Mouse (Mus musculus) retina, postnatal 7 days (tissue): ENCODE data around the gene Zan.
"Not testable (repeated sequence)": the region's sequence is repeated elsewhere in the genome, so short reads cannot be mapped to it uniquely, and the experiment has no call there.

Source experiments
- DNase-seq: peaks from one replicate; pipeline ENCODE4 v3.0.0-alpha.2; 2012; ENCODE audit warnings: low read depth, low spot score

Zan gene

GRCm38 (mm10) chr5:137501709-137502666 lies 25.1 kb upstream of the Zan start, which contains the start of gene Pop7:
Gene Pop7 (minus strand): TSS chr5:137502518.
- peak; percentile 100 for DNase-seq

DNA sequence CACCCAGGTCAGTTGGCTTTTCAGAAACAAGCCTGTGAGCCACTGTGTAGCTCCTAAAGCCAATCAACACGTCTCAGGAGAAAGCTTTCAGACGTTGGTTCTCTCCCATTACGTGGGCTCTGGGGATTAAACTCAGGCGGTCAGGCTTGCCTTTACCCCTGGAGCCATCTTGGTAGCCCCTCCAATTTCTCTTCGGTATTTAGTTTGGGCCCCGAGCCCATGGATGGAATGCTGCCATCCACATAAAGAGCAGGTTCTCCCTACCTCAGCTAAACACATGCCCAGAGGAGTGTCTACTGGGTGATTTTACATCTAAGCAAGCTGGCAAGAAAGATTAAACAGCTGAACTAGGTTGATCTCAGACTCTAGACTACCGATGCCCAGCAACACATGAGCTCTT lies 23.3 kb upstream of the Zan start:
- DNase-seq, result no peak

DNA sequence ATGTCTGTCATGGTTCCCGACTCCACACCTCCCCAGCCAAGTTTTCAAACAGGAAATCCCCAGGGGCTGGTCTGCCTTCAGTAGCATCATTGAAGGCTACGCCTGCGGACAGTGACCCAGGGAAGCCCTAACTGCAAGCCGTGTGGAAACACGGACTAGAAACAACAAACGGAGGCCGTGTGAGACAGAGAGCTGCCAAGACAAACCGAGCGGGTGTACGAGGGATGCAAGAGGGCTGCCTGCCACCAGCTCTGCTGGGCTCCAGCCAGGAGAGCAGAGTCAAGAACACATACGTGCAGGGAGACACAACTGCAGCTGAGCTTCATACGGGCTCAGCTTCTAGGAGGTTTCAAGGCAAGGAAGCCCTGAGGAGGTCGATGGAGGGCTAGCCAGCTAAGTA lies 17.0 kb upstream of the Zan start:
- DNase-seq, result no peak

- no peak for DNase-seq
Observed at GRCm38 (mm10) chr5:137491559-137491958, 14.7 kb upstream of the Zan start.

DNA sequence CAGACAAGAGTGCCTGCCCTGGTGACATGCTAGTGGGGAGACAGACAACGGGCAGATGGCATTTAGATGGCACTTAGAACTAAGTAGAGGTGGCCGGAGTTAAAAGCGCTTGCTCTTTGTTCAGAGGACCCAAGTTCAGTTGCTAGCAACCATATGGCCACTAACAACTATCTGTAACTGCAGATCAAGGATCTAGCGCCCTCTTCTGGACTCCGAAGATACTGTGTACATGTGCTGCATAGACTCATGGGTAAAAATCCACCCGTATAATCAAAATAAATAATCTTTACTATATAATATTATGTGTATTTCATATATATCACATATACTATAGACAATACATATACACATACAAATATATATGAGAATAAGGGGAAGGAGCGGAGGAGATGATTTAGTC lies 10.8 kb upstream of the Zan start:
- no peak for DNase-seq

GRCm38 (mm10) chr5:137485851-137486155 lies 8.9 kb upstream of the Zan start:
- DNase-seq, result no peak

DNA sequence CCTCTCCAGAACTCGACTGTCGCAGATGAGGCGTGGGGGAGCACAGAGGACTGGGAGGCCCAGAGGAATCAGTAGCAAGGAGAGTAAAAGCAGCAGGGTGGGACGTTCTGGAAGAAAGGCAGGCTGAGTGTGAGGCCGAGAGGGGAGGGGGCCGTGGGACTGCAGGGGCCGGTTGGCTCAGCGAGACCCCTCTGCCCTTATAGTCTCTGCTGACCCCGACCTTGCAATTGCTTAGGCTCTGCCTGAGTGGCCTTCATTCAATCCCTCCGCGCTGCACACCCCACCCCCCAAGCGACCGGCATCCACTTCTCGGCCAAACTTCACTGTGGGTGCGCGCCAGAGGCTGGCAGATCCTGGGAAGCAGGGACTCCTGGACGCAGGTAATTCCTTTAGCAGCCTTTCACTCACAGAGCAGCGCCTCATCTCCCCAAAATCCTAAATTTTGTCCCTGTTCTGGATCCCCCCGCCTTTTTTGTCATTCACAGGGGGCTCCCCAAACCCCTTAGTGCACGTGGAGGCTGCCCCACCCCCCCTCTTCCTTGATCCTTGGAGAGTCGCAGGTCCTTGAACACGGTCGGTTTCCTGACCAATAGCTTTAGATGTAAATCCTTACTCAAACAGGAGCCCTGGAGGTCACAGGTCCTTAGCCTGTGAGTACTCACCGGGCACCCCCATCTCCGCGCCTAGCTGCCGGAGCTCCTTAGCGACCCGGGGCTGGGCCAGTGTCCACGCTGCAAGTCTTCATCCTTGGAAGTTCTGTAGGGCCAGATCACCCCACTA lies 8.4 kb upstream of the Zan start:
- no peak for DNase-seq

- no peak for DNase-seq
Observed at GRCm38 (mm10) chr5:137481897-137482296, 5.0 kb upstream of the Zan start.

DNA sequence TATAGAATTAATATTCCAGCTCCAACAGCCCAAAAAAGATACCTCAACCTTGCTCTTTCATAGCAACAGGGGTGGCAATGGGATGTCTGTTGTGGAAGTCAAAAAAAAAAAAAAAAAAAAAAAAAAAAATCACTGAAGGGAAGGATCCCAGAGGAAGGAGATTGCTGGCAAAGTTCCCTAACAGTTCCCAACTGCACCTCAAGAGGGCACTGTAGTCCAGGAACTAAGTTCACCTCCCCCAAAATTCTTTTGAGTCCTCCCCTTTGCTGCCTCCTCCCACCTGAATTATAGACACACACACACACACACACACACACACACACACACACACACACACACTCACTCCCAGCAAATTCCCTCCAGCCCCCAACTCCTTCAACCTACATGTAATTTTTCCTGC lies 4.3 kb upstream of the Zan start:
- DNase-seq, result peak; percentile 61

- DNase-seq, result no peak
Observed at GRCm38 (mm10) chr5:137474351-137474750, 2.5 kb downstream of the Zan start.

GRCm38 (mm10) chr5:137472252-137472904 lies 4.5 kb downstream of the Zan start:
- DNase-seq, result no peak

- no peak for DNase-seq
Observed at GRCm38 (mm10) chr5:137466946-137467345, 9.9 kb downstream of the Zan start.

DNA sequence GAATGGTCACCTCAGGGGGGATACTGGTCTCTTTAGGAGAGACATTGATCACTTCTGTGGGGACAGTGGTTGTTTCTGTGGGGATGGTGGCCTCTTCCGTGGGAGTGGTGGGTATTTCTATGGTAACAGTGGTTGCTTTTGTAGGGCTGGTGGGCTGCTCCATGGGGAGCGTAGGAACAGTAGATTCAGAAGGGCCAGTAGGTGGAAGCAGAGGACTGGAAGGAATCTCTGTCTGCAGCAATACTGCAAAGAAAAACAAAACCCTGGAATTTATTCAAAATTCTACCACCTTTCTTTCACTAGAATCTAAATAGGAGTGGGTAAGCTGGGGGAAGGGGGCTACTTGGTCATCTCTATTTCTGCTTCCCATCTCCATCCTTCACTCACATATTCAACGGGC lies 11.8 kb downstream of the Zan start:
- DNase-seq, result no peak

DNA sequence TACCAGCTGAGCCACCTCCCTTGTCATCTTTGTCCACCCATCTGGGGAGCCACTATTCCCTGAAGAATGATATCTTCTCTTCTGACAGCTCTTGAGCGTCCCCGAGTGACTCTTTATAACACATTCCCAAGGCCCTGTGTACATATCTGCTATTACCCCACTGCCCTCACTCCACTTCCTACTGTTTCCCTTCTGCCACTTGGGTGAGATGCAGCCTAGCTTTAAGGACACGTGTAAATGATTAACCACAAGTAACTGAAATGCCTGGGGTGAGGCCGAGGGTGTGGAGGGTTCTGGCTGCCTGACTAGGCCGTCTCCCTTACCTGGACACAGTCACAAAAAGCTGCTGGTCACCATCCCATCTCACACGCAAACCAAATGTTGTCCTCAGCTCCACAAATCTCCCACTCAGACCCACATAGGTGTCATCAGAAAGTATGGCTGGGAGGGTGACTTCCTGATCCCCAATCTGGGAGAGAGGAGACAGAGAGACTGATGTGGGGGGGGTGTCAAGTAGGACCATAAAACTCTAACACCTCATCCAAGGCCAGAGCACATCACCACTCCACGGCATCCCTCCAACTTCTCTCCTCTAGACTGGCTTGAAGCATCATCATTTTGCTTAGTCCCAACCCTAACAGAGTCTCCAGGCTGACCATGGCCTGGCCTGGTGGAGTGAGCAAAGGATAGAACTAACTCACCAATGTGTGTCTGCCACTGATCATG lies 20.8 kb downstream of the Zan start:
- no peak for DNase-seq

- no peak for DNase-seq
Observed at GRCm38 (mm10) chr5:137455206-137455605, 21.7 kb downstream of the Zan start.

DNA sequence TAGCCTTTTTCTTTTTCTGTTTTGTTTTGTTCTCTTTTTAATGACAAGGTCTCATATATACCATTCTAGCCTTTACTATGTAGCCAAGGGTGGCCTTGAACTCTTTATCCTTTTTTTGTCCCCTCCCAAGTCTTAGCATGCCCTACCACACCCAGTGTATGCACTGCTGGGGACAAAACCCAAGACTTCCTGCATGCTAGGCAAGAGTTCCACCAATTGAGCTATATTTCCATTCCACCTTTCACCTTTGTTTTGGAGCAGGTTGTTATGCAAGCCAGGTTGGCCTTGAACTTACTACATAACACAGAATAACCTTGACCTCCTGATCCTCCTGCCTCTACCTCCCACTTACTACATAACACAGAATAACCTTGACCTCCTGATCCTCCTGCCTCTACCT lies 31.3 kb downstream of the Zan start:
- no peak for DNase-seq

GRCm38 (mm10) chr5:137440216-137440855 lies 36.5 kb downstream of the Zan start:
- DNase-seq, result no peak

DNA sequence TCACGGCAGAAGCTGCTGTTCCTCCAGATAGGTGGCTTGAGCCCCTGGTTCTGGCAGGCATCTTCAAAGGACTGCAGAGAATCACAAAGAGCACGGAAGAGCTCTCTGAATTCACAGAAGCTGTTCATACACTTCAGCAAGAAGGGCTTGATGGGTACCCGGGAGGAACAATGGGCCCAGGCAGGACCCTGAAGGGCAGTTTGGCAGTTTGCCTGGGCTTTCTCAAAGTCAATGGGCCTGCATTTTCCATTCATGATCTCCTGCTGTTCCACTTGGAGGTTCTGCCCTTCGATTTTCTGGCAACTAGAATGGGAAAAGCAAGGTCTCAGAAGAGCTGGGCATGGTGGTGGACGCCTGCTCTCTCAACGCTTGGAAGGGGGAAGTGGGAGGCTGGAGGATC lies 43.0 kb downstream of the Zan start:
- no peak for DNase-seq

DNA sequence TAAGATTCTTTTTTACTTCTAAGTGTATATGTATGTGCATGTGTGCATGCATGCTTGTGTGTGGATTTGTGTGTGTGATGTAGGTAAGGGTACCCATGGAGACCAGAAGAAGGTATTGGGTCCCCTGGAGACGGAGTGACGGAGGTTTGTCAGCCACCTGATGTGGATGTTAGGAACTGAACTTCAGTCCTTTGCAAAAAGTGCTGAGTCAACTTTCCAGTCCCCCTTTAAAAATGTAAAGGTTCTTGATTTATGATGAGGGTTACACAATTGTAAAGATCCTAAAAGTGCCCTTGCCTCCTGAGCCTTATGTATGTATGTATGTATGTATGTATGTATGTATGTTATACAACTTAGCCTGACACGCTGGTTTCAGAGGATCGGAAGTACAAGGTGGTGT lies 46.5 kb downstream of the Zan start:
- DNase-seq, result not testable (repeated sequence)

GRCm38 (mm10) chr5:137425648-137426047 lies 51.2 kb downstream of the Zan start:
- peak; percentile 5 for DNase-seq

GRCm38 (mm10) chr5:137419841-137420240 lies 57.0 kb downstream of the Zan start:
- DNase-seq, result no peak
